Mouse (Mus musculus): ENCODE results near the gene Gm14862.
"Not testable (repeated sequence)": the region's sequence is repeated elsewhere in the genome, so short reads cannot be mapped to it uniquely, and the experiment has no call there.

Gm14862 gene

GRCm38 (mm10) chrX:9256766-9257165, at the start of gene Gm14862:
Gm14862 (minus strand) TSS chrX:9256899.
- DNase-seq (ENCODE audit: low spot score) = no peak

GRCm38 (mm10) chrX:9303455-9303854, 46.8 kb upstream of the Gm14862 start:
- DNase-seq (ENCODE audit: low spot score) = no peak

- no peak for DNase-seq (ENCODE audit: low spot score)
Measured at GRCm38 (mm10) chrX:9302791-9303190, 46.1 kb upstream of the Gm14862 start.

- DNase-seq (ENCODE audit: low spot score) = no peak
Measured at GRCm38 (mm10) chrX:9298413-9298864, 41.7 kb upstream of the Gm14862 start.

- DNase-seq (ENCODE audit: low spot score) = not testable (repeated sequence)
Measured at GRCm38 (mm10) chrX:9293140-9293829, 36.6 kb upstream of the Gm14862 start.

- DNase-seq (ENCODE audit: low spot score) = not testable (repeated sequence)
Measured at GRCm38 (mm10) chrX:9283464-9283863, 26.8 kb upstream of the Gm14862 start, which contains the start of gene H2al1m. H2al1m (plus strand) TSS chrX:9283764.

GRCm38 (mm10) chrX:9274321-9274720, 17.6 kb upstream of the Gm14862 start:
- DNase-seq (ENCODE audit: low spot score) = no peak

GRCm38 (mm10) chrX:9273377-9274002, 16.8 kb upstream of the Gm14862 start:
- DNase-seq (ENCODE audit: low spot score) = no peak

- no peak for DNase-seq (ENCODE audit: low spot score)
Measured at GRCm38 (mm10) chrX:9272460-9273361, 16.0 kb upstream of the Gm14862 start, which contains the start of gene Xk. Xk (plus strand) TSS chrX:9272756.

- DNase-seq (ENCODE audit: low spot score) = no peak
Measured at GRCm38 (mm10) chrX:9271947-9272459, 15.3 kb upstream of the Gm14862 start.

GRCm38 (mm10) chrX:9271112-9271511, 14.4 kb upstream of the Gm14862 start:
- DNase-seq (ENCODE audit: low spot score) = no peak

GRCm38 (mm10) chrX:9259267-9259666, 2.6 kb upstream of the Gm14862 start:
- DNase-seq (ENCODE audit: low spot score) = no peak

GRCm38 (mm10) chrX:9257831-9258230, 1.1 kb upstream of the Gm14862 start:
- no peak for DNase-seq (ENCODE audit: low spot score)

GRCm38 (mm10) chrX:9254901-9255300, 1.8 kb downstream of the Gm14862 start:
- no peak for DNase-seq (ENCODE audit: low spot score)

GRCm38 (mm10) chrX:9253990-9254389, 2.7 kb downstream of the Gm14862 start:
- no peak for DNase-seq (ENCODE audit: low spot score)

GRCm38 (mm10) chrX:9248911-9249310, 7.8 kb downstream of the Gm14862 start:
- DNase-seq (ENCODE audit: low spot score) = no peak

- no peak for DNase-seq (ENCODE audit: low spot score)
Measured at GRCm38 (mm10) chrX:9244603-9245336, 11.9 kb downstream of the Gm14862 start.

- no peak for DNase-seq (ENCODE audit: low spot score)
Measured at GRCm38 (mm10) chrX:9243381-9243864, 13.3 kb downstream of the Gm14862 start.

GRCm38 (mm10) chrX:9240737-9241591, 15.7 kb downstream of the Gm14862 start:
- no peak for DNase-seq (ENCODE audit: low spot score)

GRCm38 (mm10) chrX:9227105-9227504, 29.6 kb downstream of the Gm14862 start:
- no peak for DNase-seq (ENCODE audit: low spot score)

Data from left cerebral cortex, adult 11 months (tissue).